Mouse (Mus musculus) cerebellum, postnatal 36 days (tissue): ENCODE measurements around the gene Egr2.

Source experiments
- DNase-seq, 2 experiments: peaks; one replicate each; pipeline ENCODE4 v3.0.0; 2021 to 2022; ENCODE audit warnings: mixed read lengths in 2 of 2

The Egr2 gene

DNA sequence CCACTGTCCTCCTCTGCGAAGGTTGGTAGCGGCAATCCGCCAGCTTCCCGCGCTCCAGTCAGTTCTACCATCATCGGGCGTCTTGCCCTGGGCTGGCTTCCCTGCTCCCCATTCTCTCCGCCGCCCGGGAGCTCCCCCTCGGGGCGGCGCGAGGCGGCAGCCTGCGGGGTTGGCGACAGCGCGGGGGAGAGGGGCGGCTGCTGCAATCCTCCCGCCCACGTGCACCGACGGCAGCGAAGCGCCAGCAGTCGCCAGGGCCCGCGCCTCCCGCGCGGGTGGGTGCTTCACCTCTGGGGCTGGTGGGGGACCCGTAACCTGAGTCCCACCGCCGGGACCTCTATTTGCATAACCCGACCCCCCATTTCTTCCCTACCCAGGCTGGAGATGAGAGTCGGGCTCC, at the start of gene Egr2:
TSS of gene Egr2 (plus strand) at position 220 of the 400 bp plus-strand sequence.
- peak in 1 of 2 experiments; percentile 18 for DNase-seq

DNA sequence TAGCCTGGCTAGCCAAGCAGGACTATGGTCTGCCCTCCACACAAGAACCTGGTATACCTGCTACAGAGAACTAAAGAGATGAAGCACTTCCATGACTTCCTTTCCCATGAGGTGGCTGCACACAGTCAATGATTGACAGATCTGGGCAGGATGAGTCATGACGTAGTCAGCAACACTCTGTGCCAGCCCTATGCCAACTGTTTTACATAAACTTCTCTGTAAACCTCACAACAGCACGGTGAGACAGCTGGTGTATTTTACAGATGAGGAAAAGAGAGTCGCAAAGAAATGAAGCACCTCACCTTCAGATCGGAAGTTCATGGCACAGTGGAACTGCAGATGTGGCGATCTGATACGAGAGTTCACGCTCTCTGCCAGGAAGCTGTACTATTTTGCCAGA, 47.8 kb upstream of the Egr2 start:
- no peak for DNase-seq

DNA sequence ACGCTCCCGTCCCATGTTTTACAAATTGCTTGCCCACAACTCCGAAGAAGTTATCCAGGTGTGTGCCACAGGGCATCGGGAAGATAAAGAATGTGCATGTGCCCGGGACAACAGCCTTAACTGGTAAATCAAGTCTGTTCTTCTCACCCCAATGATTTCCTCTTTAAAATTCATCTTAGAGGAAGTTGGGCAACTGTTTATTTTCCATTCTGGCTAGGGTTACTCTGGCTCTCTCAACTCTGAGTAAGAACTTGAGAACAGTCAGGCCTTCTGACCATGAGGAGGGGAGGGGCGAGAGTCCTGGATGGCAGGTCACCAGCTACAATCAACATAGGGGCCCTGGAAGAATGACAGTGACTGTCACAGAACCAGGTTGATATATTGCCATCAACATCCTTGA, 45.4 kb upstream of the Egr2 start:
- no peak for DNase-seq

DNA sequence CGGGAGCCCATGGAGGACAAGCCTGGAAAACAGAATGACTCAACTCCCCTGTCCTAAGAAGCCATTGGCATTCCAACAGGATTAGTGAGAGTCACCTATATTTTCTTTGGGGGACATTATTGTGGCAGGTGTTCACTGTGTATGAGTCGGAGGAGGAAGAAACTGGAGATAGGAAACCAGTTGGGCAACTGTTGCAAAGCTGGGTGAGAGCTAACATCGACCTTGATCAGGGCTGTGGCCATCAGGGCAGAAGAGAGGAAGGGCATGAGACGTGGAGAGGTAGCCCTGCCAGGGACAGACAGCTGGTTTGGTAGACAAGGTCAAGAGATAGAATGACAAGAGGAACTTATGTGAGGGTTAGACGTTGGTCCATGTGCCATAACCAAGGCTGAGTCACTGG, 44.6 kb upstream of the Egr2 start:
- no peak for DNase-seq

DNA sequence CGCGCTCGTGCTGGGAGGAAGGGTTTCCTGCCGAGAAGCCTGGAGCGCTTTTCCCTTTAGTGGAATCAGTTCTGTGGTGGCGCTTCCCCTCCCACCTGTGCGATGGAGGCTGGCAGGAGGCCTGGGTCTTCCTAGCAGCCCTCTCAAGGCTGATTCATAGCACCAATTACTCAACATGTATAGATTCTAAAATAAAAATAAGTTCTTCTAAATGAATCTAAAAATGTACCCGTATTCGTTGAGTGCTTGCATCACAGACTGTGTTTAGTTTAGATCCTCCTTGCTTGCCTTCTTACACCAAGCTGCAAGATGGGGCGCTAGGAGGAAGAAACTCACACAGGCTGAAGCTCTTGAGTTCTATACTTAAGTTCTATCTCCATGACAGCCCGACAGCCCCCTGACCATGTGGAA, 43.1 kb upstream of the Egr2 start:
- DNase-seq: no peak

DNA sequence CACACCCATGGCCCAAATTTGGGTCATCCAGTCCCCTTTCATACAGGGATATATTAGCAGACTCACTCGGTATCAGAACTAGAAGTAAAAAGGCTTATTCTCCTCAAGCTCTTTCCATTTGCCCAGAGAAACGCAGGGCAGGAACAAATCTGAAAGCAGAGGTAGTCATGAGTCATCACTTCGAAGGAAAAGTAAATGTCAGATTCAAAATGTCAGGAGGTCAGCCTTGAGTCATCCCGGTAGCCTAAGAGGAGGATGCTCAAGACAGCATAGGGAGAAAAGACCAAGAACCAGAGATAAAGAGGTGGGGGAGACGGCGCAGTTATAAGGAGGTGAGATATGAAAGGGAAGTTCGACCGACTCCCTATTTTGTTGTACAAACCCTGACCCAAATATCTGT, 41.7 kb upstream of the Egr2 start:
- DNase-seq: no peak

DNA sequence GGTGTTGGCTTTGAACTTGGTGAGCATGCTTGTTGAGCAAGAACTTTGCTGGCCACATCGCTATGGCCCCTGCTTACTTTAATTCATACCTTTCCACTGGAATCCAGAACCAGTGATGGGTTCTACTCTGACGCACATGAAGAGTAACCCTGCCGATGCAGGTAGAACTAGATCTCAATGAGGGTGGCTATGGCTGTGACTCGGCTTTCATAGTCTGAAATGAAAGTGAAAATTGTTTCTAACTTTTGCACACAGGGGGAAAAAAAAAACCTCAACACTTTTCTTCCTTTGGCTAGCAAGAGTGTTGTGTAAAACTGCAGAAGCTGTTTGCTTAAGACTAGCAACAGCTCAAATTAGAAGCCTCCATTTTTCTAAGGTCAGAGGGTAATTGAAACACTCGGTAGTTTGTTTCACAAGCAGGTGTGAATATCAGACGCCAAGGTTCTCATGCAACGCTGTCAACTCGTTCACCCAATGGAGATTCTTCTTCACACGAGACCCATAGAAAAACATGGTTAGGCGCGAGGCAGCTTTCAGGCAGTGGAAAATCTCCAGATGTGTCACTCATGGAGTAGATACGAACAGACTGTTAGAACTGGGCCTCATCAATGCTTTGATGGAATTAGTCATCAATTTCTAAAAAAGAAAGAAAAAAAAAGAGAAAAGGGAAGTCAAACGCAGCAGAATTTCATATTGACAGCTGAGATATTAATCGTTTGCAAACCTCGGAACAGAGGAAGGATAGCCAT, 38.0 kb upstream of the Egr2 start:
- DNase-seq: no peak

DNA sequence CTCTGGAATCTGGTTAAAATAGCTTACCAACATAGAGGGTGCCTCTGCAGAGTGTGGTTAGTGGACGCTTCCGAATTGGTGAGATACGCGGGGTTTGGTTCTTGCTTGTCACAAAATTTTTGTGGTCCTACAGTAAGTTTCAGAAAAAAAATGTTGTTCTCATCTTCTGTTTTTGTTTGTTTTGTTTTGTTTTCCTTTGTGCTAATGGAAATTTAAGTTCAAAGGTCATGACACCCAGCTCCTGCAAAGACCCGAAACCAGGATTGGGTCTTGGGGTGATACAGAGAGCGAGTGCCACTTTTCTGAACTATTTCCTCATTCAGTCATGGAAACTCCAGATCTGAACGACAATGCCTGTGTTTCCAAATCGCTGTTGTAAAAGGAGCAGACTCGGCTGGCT, 37.3 kb upstream of the Egr2 start:
- no peak for DNase-seq

DNA sequence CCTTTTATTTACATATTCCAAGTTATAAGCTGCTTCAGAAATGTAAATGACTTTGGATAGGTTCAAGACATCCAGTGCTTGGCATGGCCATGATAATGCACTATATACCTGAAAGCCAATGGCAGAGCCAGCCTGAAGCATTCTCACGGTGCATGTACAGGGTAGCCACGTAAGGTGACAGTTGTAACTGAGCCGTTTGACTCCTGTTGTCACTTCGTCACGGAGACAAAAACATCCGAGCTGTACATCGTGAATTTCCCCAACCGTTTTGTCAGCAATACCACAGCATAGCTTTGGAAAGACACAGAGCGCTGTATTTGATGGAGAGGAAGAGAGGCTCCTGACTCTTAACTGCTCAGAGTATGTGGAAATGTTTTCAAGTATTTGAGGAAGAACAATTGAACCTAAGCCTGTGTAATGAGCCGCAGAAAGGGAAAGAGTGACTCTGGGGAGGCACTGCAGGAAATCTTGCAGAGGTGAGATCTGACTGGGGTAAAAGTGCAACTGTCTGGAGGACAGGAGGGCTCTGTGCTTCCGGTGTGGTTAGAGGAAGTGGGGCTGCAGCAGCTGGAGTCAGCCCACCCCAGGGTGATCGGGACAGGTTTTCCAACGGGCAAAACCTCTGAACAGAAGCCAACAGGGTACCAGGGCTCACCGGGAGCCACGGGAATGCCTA, 31.8 kb upstream of the Egr2 start:
- DNase-seq: no peak

DNA sequence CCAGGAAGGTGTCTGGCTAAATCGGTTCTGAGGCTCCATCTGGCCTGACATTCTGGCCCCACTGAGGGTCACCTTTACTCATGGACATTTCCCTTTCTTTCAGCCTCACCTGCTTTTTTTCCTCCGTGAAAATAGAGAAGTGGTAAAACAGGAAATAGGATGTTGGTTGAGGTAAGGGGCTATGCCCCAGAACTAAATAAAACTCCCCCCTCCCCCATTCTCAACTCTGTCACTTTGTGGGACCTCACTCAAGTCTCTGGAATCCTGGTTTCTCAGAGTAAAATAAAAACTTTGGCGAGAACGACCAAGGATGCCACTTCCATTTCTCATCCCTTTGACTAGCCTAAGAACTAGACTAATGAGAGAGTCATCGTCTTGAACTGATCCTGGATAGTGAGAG, 31.2 kb upstream of the Egr2 start:
- no peak for DNase-seq

DNA sequence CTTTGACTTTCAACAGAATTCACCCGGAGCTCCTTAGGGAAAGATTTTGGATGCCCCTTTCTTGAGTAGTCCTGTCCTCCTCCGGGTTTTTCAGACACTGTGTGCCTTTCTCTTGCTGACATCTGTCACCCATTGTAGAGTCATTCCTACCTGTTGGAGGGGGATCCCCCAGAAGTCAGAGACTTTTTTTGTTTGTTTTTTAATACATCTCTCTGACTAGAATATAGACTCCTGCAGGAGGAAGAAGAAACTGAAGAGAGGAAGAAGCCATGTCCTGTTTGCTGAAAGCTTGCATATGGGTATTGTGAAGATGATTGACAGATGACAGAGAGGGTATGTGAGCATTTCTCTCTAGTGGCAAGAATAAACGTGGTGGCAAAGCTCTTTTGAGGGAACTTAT, 30.0 kb upstream of the Egr2 start:
- no peak for DNase-seq

DNA sequence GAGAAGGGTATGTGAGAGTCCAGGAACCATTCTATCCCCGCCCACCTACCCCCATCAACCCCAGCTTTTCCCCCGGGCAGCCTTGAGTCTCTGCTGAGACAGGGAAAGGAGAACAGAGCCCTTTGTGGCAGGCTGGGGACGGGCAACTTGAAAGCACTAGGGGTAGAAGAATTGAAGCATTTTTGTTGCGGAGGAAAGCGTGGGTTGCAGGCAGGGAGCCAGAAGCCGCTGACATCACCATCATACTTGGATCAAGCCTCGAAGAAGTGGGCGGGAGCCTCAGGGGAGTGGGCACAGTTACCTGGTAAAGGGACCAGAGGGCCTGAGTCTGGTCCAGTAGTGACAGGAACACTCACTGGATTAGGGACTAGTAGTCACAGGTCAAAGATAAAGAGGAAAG, 23.1 kb upstream of the Egr2 start:
- no peak for DNase-seq

DNA sequence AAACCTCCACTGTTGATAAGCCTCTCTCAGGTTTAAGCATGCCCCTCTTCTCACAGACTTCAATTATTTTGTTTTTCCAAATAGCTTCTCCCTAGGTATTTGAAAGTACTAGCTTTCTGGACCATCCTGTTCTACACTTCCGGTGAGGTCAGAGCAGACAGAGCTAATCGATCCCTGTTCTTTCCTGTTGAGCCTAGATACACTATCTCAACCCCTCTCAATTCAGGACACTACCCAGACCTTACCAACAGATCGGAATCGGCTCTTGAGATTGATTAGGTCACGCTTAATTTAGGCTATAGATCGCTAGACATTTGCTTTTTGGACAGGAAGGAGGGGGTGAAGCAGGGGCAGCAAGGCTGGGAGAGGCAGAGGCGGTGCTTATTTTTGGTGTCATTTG, 22.4 kb upstream of the Egr2 start:
- no peak for DNase-seq

DNA sequence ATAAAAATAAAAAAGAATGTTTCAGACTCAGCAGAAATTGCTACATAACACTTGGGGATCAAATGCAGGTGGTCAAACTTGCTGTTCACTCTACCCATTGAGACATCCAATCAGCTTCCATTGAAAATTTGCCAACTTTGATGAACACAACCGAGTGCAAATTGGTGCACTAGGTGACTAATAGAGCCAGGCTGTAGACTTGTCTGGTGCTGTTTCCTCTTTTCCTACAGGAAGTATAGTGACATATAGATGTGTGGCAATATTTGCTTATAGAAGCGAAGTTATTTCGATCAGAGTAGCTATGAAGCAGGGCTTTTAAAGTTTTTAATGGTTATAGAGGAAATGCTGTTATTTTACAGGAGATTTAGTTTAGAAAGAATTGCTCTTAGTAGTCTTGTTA, 16.5 kb upstream of the Egr2 start:
- no peak for DNase-seq

DNA sequence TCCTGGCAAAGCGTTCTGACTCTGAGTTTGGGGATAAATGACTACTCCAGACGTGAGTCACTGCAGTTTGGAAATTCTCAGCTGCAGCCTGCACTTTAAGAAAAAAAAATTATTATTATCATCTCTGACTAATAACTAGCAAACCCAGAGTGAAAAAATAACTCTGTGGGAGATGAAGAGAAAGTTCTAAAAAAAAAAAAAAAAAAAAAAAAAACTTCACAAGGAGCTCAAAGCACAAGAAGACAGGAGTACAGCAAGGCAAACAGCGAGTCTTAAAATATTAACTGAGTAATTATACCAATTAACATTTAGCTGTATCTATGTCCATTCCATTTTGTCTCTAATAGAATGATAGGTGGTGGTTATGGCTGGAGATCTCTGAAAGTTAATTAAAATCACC, 11.1 kb upstream of the Egr2 start:
- DNase-seq: no peak

DNA sequence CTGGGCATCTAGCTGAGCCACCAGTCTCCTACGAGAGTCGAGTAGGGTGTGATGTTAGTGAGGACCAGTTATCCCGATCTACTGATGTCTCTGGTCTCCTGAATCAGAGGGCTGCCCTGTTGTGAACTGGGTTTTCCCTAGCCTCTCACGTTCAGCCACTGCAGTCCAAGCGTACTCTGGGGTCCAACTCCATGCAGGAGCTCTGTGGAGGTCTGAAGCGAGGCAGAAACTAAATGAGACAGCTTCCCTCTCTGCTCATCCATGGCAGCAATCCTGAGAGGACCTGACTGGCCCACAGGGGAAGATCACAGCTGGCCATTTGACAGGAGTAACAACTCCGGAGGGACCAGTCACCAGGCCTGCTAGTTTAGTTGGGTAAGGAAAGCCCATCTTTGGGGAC, 10.6 kb upstream of the Egr2 start:
- DNase-seq: no peak

DNA sequence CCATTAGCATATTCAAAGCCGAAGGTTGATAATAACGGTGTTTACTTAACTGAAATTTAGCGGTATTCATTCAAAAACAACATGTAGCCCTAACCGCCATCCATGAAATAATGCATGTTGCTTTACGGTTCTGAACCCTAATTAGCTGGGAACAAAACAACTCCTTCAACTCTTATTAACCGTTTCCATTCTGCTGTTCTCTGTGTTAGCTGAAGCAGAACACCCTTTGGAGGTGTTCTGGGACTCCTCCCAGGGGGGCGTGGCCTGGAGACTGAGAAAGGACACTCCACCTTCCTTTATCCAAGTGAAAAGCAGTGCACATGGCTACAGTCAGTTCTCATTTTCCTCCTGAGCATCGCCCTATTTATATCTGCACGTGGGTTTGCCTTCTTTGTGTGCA, 8.8 kb upstream of the Egr2 start:
- DNase-seq: no peak

DNA sequence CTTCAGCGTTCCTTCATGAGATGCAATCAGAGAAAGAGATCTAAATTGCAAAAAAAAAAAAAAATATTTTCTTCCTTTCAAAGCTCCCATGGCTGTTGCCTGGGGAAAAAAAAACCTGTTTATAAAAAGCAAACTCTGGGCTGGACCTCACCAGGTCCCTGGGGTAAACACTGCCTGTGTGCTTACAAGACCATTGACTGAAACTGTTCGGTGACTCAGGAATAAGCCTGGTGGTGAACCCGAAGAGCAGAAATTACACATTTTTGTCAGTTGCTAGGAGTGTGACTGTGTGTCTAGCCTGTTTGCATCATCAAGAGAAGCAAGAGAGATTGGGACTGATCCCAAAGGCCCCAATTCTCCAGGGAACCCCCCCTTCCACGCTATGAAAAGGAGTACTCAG, 5.5 kb upstream of the Egr2 start:
- DNase-seq: no peak

DNA sequence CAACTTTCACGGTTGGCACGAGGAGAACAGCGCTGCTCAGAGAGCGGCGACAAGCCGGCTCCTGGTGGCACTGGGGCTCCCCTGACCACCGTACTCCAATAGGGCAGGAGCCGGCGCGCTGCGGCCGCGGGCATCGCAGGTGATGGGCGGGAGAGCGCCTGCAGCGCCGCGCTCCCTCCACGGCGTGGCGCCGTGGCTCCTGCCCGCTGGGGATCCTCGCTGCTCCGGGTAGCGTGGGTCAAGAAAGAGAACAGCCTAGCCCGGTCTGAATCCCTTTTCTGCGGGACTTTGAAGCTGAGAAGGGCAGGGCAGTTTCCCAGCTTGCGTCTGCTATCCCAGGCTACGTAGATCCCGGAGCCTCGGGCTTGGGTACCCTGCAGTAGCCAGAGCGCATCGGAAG, 697 bp downstream of the Egr2 start:
- DNase-seq: peak; percentile 60 to 70

DNA sequence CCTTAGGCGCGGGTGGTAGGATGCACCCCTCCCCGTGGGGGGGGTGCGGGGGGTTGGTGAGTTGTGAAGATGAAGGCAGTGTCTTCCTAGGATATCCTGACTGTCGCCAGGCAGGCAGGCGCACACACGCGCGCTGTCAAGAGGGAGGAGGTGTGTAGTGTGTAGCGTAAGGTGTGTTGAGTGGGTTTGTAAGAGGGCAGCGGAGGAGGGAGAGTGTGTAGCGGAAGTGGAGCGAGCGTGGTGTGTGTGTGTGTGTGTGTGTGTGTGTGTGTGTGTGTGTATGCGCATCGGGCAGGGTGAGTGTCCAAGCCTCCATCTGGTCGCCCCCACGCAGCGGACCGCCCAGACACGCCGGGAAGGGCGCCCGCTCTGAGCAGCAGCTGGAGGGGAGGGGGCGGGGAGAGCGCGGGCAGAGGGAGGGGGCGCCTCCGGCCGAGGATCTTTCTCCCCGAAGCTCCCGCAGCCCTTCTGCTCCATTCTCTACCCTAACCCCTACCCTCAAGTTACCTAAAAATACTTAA, 1.4 kb downstream of the Egr2 start:
- DNase-seq: peak; percentile 11 to 21

DNA sequence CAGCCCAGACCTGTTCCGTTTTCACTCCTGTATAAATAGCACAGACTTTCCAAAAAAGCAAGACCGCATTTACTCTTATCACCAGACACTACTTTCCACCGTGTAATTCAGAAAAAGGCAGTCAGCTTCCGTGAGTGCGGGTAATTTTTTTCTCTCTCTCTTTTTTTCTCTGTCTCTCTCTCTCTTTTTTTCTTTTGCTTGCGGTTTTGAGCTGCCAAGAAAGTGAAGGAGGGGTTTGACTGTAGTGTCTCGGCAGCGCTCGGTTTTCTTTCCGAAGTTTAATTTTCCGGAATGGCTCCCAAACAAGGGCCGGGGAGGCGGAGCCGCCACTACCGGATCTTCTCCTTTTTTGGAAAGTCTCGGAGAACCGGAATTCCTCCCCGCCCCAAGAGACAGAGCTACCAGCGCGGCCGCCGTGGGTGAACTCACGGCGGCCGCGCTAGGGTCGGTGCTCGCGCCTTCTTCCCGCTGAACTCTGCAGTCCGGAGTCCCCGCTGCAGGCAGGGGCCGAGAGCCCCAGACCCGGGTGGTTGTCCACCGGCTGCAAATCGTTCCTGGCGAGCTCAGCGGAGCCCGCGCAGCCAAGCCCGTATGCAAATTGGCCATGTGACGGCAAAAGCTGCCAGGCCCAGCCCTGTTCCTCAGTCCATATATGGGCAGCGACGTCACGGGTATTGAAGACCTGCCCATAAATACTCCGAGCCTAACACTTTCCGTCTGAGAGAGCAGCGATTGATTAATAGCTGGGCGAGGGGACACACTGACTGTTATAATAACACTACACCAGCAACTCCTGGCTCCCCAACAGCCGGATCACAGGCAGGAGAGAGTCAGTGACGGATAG, 2.1 kb downstream of the Egr2 start:
- peak; percentile 81 to 82 for DNase-seq

DNA sequence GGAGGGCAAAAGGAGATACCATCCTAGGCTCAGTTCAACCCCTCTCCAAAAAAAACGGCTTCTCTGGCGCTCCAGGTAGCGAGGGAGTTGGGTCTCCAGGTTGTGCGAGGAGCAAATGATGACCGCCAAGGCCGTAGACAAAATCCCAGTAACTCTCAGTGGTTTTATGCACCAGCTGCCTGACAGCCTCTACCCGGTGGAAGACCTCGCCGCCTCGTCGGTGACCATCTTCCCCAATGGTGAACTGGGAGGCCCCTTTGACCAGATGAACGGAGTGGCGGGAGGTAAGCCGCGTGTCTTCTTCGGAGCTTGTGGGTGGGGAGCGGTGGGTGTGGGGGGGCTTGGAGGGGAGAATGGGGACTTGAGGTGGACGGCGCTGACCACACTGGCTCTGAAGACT, 2.8 kb downstream of the Egr2 start:
- DNase-seq: peak in 1 of 2 experiments; percentile 27

DNA sequence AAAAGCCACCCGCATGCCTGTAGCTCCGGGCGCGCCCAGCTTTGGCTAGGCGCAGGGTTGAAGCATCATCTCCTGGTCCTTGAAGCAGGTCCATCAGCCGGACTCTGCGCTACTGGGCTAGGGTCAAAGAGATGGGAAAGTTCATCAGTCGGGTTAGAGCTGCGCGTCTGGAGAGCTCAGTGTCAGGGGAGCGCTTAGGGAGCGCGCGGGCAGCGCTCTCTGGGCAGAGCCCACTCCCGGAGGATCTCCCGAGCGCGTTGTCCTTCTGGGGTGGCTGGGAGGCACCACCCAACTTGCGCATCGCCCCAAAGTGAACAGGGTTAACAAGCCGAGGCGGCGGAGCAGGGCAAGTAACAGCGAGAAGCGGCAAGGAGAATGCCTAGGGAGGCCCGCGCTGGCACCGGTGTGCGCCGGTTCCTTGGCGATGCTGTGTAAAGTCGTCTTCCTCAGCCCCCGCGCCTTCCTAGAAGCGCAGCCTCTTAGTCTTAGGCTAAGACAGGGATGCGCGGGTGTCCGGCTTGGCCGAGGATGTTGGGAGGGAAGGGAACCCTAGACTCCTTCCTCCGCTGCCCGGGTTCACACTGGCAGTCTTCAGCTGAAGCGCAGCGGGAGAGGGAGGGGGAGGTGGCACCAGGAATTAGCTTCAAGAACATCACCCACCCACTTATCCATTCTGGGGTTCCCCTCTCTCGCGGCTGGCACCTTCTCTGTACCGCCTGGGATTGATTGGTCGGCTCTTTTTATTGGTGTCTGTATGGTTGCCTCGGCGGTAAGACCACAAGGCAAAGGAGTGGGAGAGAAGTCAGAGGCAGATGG, 3.5 kb downstream of the Egr2 start:
- DNase-seq: no peak
